Mouse (Mus musculus) monocyte, adult 2 months (primary cell): ENCODE data around the gene Anapc15.

Source experiments
- DNase-seq, 2 experiments: peaks; one replicate each; pipeline ENCODE4 v3.0.0; 2022; ENCODE audit warnings: low spot score in 2 of 2, low read depth in 1 of 2

Anapc15 gene

DNA sequence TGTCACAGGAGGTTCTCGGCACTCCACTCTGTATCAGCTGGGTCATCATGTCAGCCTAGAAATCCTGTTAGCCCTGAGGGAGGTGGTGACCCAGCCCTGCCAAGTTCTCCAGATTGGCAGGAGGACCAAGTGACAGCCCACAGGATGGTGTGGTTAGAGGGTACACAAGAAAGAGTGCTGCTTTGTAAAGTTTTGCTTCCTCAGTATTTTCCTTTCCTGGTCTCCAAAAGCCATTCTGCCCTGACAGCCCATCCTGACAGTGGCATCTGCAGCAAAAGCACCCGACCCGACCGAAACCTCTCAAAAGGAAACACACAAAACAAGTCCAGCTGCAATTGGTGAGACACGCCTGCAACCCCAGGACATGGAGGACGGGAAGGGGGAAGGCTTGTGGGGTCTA is 19.3 kb upstream of the Anapc15 start:
- no peak for DNase-seq

DNA sequence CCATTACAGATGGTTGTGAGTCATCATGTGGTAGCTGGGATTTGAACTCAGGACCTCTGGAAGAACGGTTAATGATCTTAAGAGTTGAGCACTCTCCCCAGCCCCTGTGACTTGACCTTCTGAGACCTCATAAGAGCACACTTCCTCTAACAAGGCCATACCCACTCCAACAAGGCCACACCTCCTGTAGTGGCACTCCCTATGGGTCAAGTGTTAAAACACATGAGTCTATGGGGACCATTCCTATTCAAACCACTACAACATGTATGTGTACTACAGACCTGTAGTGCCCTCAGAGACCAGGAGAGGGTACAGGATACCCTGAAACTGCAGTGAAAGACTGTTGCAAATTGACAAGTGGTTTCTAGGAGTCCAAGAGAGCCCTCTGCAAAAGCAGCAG is 15.6 kb upstream of the Anapc15 start:
- no peak for DNase-seq

DNA sequence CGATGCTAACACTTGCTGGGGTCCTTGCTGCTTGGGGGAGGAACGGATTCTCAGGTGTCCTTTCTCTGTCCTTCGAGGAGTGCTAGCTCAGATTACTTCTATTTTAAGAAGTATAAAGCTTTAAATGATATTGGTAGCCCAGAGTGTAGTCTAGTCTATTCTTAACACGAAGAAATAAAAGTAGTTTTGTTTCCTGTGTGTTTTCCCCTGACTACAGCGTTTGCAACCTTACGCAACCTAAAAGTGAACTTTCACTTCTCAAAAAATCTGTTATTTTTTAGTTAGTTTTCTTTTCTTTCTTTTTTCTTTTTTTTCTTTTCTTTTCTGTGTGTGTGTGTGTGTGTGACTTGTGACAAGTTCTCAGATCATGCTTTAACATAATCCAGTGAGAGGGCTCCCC is 11.8 kb upstream of the Anapc15 start:
- DNase-seq: no peak

DNA sequence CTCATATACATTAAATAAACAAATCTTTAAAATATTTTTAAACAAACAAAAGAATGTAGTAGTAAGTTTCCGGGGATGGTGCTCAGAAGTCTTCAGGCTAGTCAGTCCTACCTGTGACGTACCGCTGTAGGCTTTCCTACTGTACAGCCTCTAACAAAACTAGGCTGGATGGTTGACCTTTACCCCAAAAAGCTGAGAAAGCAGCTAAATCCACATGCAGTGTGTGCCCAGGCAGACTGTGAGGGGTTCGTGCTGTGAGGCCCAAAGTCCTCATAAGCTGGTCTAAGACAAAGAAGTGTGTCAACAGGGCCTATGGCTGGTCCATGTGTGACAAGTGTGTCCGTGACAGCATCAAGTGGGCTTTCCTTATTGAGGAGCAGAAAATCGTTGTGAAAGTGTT is 10.7 kb upstream of the Anapc15 start:
- no peak for DNase-seq

DNA sequence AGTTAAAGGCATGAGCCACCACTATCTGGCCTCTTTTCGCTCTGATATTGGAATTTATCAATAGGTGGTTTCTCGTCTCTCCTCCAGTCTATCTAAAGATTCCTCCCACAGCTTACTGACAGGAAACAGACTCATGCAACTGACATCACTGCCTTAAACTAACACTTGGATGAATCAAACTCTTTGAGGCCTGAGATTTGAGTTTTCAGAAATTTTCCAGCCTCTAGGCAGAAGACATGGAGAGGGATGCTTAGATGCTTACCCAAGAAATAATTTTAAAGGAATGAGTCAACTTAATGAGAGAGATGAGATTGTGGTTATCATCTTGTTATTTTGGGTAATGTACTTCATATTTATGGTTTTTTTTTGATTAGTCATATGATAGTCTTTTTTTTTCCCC is 9.7 kb upstream of the Anapc15 start:
- no peak for DNase-seq

DNA sequence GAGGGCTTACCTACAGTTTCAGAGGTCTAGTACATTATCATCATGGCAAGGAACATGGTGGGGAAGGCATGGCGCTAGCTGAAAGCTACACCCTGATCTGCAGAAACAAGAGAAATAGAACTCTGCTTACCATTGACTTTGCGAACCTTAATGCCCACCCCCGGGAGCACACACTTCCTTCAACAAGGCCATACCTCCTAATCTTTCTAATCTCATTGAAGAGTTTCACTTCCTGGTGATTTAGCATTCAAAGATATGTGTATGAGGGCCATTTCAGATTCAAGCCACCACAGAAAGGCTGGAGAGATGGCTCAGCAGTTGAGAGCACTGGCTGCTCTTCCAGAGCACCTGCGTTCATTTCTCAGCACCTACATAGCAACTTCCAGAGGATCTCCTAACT is 6.4 kb upstream of the Anapc15 start, which contains the start of gene Folr2:
Gene Folr2, minus strand, starts transcription at position 101 of the 400 bp plus-strand sequence.
- DNase-seq: no peak

DNA sequence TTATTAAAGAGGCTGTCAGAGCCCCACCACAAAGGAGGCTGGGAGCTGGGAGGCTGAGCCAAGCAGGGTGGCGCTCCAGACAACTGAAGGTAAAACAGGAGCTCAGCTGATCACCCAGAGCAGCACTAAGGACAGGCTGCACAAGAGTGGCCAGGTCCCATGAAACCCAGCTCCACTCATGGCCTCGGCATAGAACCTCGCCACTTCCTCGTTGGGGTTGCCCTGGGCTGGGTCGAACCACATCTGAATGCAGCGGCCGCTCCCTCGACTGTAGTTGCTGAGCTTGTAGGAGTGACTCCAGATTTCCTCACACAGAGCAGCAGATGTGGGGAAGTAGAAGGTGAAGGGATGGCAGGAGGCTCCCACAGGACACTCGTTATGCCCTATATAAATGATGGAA is 5.2 kb upstream of the Anapc15 start:
- DNase-seq: peak in 1 of 2 experiments; percentile 37

DNA sequence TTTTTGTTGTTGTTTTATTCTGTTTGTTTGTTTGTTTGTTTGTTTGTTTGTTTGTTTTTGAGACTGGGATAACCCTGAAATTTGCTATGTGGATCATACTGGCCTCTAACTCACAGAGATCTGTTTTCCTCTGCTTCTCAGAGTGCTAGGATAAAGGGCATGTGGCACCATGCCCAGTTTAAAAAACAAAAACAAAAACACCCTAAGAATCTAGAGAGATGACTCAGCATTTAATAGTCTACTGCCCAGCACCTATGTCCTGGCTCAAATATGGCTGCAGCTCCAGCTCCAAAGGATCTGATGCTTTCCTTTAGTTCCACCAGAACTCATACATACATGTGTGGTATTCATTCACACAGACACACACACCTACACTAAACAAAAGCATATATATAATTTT is 2.5 kb upstream of the Anapc15 start:
- no peak for DNase-seq

DNA sequence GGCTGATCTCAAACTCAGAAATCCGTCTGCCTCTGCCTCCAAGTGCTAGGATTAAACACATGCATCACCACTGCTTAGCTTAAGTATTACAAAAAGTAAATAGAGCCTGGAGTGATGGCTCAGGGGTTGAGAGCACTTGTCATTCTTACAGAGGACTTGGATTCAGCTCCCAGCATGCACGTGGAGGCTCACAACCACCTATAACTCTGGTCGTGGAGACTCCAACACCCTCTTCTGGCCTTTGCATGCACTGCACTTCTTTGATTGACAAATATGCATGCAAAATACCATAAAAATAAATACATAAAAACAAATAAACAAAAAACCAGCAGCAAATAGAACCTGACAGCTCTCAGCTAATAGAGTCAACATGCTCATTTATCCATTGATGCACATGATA is 1.2 kb upstream of the Anapc15 start:
- no peak for DNase-seq

DNA sequence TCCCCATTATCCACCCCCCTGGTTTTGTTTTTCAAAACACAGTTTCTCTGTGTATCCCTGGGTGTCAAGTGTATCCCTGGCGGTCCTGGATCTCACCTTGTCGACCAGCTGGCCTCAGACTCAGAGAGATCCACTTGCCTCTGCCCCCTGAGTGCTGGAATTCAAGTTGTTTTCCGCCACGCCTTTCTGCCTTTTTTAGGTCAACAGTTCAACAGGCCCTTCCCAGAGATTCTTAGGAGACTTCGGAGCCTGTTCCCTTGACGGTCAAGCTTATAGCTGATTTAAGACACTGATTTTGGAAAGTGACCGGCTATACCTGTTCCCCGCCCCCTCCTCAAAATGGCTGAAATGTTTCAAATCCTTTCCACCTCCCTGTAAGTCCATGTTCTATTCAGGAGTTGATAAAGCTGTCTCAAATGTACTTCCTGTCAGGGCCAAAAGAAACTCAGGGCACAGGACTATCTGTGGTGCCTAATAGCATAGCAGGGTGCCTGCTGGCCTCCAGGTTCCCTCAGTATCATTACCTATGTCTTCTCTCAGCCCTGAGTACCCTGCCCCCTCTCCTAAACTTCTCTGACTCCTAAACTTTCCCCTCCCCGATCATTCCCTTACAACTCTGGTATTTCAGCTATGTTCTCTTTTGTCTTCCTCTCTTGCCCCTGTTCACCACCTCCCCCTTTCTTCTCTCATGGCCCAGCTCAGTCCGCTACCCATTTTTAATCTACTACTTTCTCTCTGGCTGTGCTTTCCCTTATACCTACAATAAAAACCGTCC is 3.2 kb downstream of the Anapc15 start:
- no peak for DNase-seq

DNA sequence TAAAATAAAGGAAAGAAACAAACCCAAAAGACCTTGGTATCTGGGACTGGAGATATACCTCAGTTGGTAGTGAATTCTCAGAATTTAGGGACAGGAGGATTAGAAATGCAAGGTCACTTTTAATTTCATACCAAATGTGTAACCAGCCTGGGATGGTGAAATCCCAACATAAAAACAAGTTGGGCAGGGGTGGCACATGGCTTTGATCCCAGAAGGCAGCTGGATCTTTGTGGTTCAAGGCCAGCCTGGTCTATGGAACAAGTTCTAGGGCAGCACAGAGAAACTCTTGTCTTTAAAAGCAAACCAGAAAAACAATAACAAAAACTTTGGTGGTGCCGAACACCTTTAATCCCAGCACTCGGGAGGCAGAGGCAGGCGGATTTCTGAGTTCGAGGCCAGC is 4.0 kb downstream of the Anapc15 start:
- no peak for DNase-seq

DNA sequence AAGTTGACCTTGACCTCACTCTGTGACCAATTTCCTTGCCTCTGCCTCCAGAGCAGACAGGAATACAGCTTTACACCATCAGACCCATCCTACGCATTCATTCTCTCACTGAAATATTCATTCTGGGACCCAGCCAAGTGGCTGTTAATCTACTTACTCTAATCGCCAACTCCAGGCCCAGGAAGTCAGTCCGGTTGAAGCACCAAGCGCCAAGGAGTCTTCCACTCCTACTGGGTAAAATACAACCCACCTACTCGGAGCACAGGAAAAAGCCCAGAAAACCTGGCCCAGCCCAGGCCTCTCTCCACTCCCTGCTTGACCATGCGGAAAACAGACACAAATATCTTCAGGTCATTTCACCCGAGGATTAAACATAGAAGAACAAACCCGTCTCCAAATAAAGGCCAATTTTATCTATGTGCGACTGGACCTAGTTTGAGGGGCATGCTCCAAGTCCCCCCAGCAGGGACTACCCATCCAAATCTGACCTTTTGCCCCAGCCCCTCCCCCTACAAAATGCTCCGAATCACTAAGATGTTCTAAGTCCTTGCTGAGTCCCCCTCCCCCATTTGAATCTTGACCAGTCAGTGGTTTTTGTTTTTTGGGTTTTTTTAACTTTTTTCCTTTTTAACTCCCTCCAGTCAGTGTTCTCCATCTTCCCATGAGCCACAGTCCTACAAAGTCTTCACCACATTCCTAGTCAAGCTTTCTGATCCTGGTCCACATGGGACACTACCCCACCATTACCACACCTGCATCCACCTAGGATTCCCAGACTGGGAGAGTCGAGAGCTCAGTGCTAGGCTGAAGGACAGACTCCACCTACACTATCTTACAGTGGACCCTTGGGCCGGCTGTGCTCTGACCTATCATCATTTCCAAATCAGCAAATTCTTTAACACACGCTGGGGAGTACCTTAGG is 5.0 kb downstream of the Anapc15 start:
- DNase-seq: no peak

DNA sequence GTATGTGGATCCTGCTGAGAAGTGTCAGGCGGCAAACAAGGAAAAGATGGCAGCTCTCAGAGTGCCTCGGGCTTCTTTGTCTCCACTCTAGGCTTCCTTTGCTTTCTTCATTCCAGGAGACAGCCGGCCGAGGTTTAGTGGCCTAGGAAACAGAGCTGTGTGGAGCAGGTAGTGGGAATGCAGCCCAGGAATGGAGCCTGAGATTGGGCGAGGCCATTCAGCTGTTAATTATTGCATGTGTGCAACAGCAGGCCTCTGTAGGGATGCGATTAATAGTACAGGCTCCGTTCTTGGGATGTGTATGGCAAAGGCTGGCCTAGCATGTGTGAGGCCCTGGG is 5.6 kb downstream of the Anapc15 start:
- DNase-seq: no peak

DNA sequence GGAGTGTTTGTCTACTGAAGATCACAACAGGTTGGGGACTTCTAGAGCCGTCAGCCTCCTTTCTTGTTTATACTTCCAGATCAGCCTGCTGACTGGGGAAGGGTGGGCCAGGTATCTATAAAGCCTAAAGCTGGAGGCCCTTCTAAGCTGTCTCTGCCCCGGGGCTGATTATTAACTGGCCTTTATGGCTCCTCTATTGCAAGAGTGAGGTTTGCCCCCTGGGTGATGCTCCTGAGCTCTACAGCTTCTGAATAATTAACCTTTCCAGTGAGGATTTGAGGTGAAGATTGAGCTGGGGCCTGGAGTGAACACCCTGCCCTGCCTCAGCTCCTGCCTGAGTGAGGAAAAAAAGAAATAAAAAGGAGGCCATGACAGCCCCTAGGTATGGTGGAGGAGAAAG is 7.1 kb downstream of the Anapc15 start, which contains the start of gene Folr1:
Gene Folr1, minus strand, starts transcription at position 160 of the 400 bp plus-strand sequence.
- DNase-seq: no peak

DNA sequence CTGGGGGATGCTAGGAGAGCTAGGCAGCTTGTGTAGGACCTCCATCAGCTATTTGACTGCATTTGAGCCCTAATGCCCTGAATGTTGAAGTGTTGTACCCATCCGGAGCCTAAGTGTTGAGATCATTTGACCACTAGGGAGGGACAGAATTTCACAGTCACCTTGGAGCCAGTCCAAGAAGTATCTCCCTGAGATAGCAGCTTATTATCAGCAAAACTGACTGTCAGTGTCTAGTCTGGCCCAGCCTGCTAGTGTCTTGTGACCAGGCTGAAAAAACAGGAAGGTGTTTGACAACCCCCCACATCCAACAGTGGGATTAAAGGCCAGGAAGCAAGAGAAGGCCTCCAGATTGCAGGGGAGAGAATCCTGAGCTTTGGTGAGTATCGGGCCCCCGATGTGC is 7.8 kb downstream of the Anapc15 start:
- DNase-seq: no peak

DNA sequence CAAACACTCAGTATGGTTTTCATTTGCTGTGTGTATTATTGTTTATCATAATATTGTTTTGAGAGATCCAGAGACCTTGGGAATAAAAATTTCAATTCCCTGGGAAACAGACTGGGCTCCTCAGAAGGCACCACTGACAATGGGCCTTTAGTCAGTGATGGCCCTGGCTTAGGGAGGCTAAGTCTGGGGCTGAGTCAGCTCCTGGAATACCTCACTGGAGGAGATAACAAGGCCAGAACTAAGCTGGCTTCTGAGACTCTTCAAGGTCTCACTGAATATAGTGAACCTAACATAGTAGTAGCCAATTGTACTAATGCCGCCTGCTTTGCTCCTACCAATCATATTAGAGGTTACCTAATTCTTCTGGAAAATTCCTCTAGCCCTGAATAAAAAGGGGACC is 12.5 kb downstream of the Anapc15 start:
- no peak for DNase-seq

DNA sequence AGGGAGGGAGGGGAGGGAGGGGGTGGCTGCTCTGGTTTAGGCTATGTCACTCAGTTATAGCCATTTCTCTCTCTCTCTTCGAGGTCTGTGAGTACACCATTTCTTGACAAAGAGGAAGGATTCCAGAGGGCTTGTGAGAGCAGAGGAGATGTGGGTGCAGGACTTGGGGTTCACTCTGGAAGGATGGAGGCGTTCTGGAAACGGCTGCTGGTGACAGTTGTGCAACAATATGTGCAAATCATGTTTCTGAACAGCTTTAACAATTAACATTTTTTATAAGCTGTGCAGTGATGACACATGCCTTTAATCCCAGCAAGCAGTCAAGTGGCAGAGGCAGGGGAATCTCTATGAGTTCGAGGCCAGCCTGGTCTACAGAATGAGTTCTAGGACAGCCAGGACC is 17.3 kb downstream of the Anapc15 start:
- no peak for DNase-seq

DNA sequence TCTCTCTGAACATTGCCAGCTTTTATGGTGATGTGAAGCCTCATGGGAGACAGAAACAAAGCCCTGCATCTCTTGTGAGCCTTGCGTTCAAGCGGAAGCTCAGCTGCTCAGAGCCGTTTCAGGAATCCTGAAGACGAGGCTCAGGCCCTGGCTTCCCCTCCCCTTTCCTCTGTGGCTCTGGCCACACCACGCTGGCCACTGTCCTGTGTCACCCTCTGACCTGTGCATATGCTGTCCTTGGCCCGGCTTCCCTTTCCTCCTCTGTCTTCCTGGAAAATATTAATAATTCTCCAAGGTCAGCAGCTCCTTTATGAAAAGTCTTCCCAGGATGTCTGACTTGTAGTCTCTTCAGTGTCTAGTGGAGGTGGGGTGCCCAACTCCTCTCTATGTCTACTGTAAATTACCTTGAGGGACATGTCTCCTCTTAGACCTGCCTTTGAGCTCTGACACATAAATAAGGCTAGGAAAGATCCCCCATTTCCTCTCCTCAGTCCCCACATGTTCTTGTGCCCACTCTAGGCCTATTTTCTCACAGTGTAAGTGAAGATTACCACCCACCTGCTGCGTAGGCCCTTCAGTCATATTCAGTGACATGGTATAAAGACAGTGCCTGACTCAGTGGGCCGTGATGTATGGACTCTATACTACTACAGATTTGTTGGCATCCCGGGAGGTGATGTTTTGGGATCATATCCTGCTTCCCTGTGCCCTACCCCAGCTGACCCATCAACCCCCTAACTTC is 19.1 kb downstream of the Anapc15 start:
- no peak for DNase-seq

DNA sequence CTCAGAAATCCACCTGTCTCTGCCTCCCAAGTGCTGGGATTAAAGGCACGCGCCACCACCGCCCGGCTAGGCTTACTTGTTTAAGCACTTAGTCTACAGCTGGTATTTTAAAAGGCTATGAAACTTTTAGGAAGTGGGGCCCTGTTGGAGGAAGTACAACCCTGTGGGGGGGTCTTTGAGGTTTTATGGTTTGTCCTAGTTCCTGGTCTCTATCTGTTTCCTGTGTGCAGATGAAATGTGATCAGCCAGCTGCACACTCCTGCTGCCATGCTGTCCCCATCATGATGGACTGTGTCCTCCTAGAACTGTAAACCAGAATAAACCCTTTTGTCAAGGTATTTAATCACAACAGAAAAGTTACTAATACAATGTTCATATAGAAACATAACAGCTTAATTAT is 20.6 kb downstream of the Anapc15 start:
- DNase-seq: no peak

DNA sequence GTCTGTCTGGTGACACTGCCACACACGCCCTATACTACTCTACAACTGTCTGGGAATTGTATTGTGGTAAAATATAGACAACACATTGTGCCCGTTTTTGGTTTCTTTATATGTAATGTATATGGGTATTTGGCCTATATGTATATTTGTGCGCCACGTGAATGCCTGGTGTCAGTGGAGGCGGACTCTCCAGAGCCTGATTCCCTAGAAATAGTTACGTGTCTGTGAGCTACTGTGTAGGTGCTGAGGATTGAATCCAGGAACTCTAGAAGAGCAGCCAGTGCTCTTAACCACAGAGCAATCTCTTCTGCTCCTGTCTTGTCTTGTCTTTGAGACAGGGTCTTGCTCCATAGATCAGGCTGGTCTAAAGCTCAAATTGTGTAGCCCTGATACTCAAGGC is 22.8 kb downstream of the Anapc15 start:
- no peak for DNase-seq

DNA sequence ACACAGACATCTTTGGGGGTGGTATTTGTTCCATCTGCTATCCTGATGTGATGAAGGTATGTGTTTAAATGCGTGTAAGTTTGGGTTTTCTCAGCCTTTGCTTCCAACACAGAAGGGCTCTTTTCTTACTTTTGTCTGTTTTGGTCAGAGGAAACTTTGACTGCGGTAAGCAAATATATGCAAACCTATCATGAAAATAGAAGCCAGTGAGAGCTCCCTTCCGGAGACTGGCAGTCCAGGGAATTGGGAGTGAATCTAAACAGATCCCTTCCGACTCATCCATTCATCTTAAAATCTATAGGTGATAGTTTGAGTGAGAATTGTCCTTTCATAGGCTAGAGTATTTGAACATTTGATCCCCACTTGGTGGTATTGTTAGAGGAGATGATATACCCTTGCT is 24.9 kb downstream of the Anapc15 start:
- DNase-seq: no peak

DNA sequence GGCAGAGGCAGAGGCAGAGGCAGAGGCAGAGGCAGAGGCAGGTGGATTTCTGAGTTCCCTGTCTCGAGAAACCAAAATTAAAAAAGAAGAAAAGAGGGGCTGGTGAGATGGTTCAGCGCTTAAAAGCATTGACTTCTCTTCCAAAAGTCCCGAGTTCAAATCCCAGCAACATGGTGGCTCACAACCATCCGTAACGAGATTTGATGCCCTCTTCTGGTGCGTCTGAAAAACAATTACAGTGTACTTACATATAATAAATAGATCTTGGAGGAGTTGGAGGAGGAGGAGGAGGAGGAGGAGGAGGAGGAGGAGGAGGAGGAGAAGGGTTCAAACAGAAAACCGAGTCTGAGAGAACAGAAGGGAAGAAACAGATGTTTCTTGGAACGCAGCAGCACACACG is 32.2 kb downstream of the Anapc15 start:
- no peak for DNase-seq
